Mouse (Mus musculus) adrenal gland, postnatal 10 days (tissue): ENCODE data around the gene Epm2a. TPM values are rescaled to one million over a fixed set of nuclear protein-coding genes. Genes with fewer than 3 reads are reported as not detected.
A peak's percentile ranks its signal among the peaks of the same experiment; 100 is the strongest.

Experiments
- DNase-seq: peaks from one replicate; pipeline ENCODE4 v3.0.0; 2021; ENCODE audit warnings: mixed read lengths
- total RNA-seq, 2 experiments: library from RNA; stranded (reverse); gene quantifications; 2 replicates each; pipeline ENCODE4 v1.2.3; 2021

Epm2a gene
- total RNA-seq, 2 experiments from 2014 or later = 10.2 to 15.6 TPM

GRCm38 (mm10) chr10:11429059-11429812 is 86.0 kb downstream of the Epm2a start:
- no peak for DNase-seq

GRCm38 (mm10) chr10:11436961-11437360 is 93.8 kb downstream of the Epm2a start:
- DNase-seq = peak; percentile 5

- DNase-seq = no peak
Observed at GRCm38 (mm10) chr10:11438461-11438860, 95.3 kb downstream of the Epm2a start.

GRCm38 (mm10) chr10:11439342-11439741 is 96.1 kb downstream of the Epm2a start:
- no peak for DNase-seq

- DNase-seq = peak; percentile 88
Observed at GRCm38 (mm10) chr10:11449556-11450305, 106.5 kb downstream of the Epm2a start.

GRCm38 (mm10) chr10:11452537-11452936 is 109.3 kb downstream of the Epm2a start:
- no peak for DNase-seq

GRCm38 (mm10) chr10:11457445-11457844 is 114.2 kb downstream of the Epm2a start:
- DNase-seq = no peak

GRCm38 (mm10) chr10:11491956-11492355 is 148.8 kb downstream of the Epm2a start:
- DNase-seq = peak; percentile 74

Other genes with a start within 250 kb of the Epm2a start
- gene Shprh, start 194.0 kb upstream of the Epm2a start, total RNA-seq = 10 to 100 TPM; 20.8 to 26.2 TPM
- gene Fbxo30, start 62.1 kb upstream of the Epm2a start, total RNA-seq = 10 to 100 TPM; 20.6 to 22.2 TPM